Mouse (Mus musculus) adrenal gland, postnatal 4 days (tissue): Measurements from ENCODE around the gene Cd2bp2. TPM values are rescaled to one million over a fixed set of nuclear protein-coding genes. Genes with fewer than 3 reads are reported as not detected.

ENCODE experiments used
- DNase-seq, 2 experiments: peaks; one replicate each; pipeline ENCODE4 v3.0.0; 2021 to 2022; ENCODE audit warnings: low spot score in 2 of 2, mixed read lengths in 2 of 2
- long read RNA-seq, 2 experiments: library from polyadenylated mRNA; stranded (forward); transcript quantifications; one replicate each; pipeline ENCODE4 v2.0.0; 2021
- total RNA-seq, 2 experiments: library from RNA; stranded (reverse); gene quantifications; 2 replicates each; pipeline ENCODE4 v1.2.3; 2021

Gene Cd2bp2
- total RNA-seq: 10 to 100 TPM; 77.6 to 84.4 TPM
- long read RNA-seq, experiment 1, transcript Cd2bp2-202 (7 exons, 3,284 nt): major isoform, 17 of 84 reads
- long read RNA-seq, experiment 1, partial matches to known transcripts: 25 of 84 reads
- long read RNA-seq, experiment 1, other reads (novel, unspliced or antisense): 40 of 84 reads
- long read RNA-seq, experiment 2, transcript Cd2bp2-202 (7 exons, 3,284 nt): major isoform, 41 of 117 reads
- long read RNA-seq, experiment 2, partial matches to known transcripts: 22 of 117 reads
- long read RNA-seq, experiment 2, other reads (novel, unspliced or antisense): 47 of 117 reads

DNA sequence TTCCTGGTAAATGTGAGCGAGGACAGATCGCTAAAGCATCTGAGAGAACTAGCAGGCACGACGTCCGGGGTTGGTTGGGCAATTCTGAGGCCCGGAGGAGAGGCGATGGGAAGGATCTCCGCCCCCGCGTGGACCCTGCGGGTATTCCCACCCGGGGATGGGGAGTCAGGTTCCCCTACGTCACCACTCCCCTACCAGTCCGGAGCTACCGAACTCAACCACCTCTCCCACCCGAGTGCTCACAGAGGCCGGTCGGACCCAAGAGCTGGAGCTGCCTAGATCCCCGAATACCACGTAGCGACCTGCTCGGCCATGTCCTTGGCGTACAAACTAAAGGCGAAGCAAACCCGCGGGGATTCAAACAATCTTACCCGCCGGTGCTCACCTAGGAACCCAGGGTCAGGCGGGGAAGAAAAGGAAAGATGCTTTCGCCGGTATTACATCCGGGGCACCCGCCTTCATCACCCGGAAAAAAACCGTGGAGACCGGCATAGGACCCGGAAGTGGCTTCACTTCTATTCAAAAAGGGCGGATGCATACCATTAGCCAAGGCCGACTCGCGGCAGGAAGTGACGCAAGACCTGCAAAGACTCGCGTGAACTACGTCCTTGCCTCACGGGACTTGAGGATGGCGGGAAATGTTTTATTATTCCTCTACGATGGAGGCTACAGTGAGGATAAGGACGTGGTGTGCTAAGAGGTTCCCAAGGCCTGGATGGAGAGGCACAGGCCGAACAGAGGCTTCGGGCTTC lies at the start of gene Cd2bp2:
TSS of gene Cd2bp2 (minus strand) at position 507 of the 752 bp plus-strand sequence.
- peak; percentile 81 to 92 for DNase-seq

DNA sequence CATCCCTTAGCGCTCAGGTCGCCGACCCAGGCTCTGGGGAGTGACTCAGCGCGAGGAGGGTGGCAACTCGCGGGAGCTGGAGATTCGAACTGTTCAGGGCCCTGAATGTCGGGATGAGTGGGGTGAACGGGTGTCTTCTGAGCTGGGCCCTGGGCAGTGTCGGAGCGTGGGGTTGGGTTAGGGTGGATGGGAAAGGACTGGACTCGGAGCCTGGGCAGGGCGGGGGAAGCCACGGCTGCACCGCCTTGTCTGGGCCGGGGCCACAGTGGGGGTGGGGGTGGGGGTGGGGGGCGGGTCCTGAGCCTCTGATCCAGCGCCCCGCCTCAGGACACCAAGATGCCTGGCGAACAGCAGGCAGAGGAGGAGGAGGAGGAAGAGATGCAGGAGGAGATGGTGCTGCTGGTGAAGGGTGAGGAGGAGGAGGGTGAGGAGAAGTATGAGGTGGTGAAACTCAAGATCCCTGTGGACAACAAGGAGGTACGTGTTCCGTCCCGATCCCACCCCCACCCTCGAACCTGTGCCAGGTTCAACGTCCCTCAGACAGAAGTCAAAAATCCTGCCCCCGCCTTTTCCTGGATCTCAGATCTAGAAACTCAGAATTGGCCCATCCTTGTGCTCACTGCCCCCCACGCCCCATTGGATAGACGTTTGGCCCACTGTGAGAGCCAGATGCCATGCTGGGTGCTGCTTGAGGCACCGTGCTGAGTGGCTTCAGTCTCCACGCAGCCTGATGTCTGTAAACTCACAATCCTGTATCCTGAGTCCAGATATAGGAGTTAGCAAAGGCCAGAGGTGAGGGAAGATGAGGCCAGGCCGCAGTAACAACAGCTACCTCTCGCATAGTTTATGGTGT lies 49.0 kb upstream of the Cd2bp2 start:
- DNase-seq: no peak

DNA sequence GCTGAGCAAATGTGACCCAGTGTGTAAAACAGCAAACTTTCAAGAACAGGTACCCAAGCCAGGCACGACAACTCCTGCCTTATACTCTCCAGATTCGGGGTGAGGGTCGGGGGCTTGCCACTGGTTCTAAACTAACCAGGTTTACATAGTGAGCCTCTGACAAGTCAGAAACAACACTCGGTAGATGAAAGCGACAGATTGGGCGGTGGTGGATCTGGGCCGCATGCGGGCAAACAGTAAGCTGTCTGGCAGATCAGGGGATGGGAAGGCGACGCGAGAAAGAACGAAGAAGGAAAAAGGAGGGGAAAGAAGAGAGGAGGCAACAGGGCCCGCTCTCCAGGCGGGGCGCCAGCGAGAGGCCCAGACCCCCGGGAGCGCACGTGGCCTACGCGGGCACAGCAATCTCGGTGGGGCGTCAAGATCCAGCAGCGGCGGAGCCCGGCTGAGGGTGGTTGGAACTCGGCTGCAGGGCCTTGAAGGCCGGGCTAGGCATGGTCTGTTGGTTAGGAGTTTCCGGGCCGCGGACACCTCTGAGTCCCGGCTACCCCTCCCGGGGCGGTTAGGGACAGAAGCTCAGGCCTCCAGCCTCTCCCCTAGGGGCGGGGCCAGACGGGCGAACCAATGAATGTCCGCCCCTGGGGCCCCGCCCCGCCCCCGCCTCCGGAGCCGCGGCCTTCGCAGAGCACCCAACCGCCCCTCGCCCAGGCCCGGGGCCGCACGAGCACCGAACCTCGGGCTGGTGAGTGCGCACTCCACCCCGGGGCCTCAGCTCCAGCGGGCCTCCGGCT lies 48.2 kb upstream of the Cd2bp2 start, which contains the start of gene Zfp771:
TSS of gene Zfp771 (plus strand) at position 405 of the 788 bp plus-strand sequence.
- peak; percentile 90 to 91 for DNase-seq

DNA sequence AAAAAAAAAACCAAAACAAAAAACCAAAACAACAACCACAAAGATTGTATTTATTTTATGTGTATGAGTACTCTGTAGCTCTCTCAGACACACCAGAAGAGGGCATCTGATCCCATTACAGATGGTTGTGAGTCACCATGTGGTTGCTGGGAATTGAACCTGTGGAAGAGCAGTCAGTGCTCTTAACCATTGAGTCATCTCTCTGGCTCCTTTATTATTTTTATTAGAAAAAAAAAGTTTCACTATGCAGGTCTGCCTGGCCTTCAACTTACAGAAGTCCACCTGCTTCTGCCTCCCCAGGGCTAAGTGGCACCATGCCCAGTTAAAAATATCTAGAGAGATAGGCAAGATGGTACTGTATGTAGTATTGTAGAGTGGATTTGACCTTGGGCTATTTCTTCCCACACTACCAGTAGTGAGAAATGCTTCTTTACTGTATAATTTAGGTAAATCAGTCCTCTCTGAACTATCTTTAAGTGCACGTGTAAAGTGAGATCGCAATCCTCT lies 47.6 kb upstream of the Cd2bp2 start:
- DNase-seq: no peak

DNA sequence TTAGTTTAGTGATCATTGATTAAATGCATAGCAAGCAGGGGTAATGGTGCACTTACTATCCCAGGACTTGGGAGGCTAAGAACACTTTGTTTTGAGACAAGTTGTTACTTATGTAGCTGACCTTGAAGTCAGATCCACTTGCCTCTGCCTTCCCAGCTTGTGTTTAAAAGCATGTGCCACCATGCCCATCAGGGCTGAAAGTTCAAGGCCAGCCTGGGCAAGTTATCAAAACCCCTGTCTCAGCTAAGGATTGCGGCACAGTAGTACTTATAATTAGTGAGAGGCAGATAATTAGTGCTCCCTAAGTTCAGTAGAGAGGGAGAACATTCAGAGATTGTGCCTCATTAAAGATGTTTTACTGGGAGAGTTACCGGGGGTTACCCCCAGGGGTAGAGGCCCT lies 38.9 kb upstream of the Cd2bp2 start:
- no peak for DNase-seq

GRCm38 (mm10) chr7:127233765-127234164 lies 37.9 kb upstream of the Cd2bp2 start:
- DNase-seq: no peak

DNA sequence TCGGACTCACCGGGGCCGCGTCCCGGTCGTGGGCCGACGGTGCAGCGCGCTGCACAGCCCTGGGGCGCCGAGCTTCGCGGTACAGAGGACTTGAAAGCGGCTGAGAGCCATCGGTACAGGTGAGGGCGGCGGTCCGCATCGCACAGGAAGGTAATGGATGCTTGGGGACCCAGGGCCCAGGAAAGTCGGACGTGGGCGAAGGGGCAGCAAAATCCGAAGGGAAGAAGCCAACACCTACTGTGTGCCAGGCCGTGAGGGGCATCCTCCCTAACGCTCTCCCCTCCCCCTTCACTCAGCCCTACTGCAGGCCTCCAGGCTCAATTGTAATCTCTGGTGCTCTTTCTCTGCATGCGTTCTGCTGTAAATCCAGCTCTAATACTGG lies 37.5 kb upstream of the Cd2bp2 start:
- DNase-seq: no peak

DNA sequence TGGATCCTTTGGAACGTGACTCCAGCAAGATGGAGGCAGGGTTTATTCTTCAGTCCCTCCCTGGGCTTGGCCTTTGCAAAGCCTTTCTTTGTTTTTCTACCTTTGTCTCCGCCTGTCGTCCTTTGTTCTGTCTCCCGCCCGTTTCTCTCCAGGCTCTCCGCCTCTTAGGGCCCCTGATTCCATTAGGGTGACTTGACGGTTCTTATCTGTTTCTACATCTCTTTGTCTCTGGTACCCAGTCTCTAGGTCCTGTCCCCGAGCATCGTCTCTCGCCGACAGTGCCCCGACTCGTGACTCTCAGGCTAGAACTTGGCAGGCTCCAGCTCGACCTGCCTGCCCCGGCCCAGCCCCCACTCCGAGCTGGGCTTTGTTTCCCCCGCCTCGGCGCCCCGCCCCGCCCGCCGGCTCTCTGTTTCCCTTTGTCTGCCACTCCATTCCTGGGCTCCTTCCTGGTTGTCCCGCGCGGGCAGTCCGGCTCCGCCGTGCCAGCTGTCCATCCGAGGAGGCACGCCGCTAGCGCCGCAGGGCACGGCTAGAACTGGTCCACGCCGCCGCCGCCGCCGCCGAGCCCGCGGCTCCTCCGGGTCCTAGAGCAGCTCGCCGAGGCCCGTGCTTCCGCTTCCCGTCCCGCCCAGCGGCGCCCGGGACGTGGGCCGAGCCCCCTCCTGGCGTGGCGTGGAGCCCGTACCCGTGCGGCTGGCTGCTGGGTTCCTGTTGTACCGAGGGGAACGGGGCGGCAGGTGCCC lies 36.9 kb upstream of the Cd2bp2 start, which contains the start of the genes Zfp553 and Sept1:
TSS of gene Zfp553 (plus strand) at position 440 of the 746 bp plus-strand sequence.
TSS of gene Sept1 (minus strand) at position 509 of the 746 bp plus-strand sequence.
- DNase-seq: peak; percentile 68 to 71

- DNase-seq: no peak
These were observed 36.2 kb upstream of the Cd2bp2 start for GRCm38 (mm10) chr7:127231826-127232621.

DNA sequence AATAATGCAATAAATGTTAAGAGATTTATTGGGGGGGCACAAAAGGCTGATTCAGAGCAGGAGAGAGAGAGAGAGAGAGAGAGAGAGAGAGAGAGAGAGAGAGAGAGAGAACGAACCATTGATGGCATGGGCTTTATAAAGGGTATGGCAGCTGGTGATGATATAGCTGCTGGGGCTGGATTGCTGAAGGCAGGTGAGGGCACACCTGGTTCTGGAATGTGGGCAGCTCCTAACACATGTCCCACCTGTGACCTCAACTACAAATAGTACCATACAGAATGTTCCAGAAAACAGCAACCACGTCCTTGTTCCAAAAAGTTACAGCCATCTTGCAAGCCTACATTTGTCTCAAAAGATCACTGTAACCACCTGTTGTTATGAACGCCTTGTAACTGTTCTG lies 35.5 kb upstream of the Cd2bp2 start:
- DNase-seq: no peak

- peak; percentile 57 to 68 for DNase-seq
These were observed 32.9 kb upstream of the Cd2bp2 start for GRCm38 (mm10) chr7:127228615-127229303.

DNA sequence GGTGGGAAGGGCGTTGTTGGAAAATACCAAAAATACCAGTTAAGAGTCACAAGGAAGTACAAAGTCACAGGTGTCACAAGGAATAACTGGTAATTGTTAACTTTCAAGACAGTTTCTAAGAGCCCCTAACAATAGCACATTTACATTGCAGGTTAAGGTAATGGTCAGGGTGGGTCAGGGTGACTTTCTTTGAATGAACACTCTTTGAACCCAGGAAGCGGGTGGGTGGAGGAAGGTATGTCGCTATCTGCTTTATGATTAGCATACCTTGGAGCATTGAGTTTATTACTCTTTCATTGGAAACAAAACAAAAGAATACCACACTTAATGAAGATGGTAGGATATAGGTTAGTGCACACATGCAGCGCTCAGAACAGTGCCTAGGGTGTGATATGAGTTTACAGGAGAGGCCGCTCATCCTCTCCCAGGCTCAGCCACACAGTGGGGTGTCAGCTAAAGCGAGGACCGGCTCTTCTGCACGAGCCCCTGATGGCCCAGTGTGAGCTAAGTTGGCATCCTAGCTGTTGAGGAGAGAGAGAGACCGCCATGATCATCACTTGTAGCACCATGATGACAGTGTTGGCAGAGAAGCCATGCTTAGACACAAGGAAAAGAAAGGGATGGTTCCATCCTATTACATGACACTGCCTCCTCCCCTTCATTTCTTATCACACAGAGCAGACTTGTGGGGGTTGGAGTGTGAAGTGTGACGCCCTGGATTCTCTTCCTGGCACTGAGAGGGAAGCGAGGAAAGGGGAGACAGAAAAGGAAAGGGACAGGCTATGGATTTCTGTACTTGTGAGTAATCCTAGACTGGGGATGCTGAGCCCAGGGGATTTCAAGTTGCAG lies 29.5 kb upstream of the Cd2bp2 start:
- DNase-seq: no peak

DNA sequence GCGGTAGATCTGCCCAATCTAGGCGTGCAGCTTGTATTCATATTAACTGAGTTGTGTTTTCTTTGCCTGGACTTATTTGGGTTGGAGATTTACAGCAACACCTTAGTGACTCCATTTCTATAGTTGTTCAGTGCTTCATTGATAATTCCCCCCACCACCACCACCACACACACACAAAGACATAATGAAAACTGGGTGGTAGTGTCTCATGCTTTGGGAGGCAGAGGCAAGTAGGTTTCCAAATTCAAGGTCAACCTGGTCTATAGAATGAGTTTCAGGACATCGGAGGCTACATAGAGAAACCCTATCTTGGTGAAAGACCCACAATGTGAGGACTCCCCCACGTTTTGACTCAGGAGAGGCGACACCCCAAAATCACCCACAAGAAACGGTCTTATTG lies 28.8 kb upstream of the Cd2bp2 start:
- DNase-seq: no peak

- no peak for DNase-seq
These were observed 27.9 kb upstream of the Cd2bp2 start for GRCm38 (mm10) chr7:127223515-127224478.

GRCm38 (mm10) chr7:127223106-127223505 lies 27.3 kb upstream of the Cd2bp2 start:
- DNase-seq: no peak

GRCm38 (mm10) chr7:127220440-127220839 lies 24.6 kb upstream of the Cd2bp2 start:
- DNase-seq: no peak
